Mouse (Mus musculus) stomach, postnatal 0 days (tissue): ENCODE data around the gene Mroh8. TPM values are rescaled to one million over a fixed set of nuclear protein-coding genes. Genes with fewer than 3 reads are reported as not detected.

Experiments used
- ATAC-seq: fragments of 200-750 bp; cut with Nextera tagmentation; 2 replicates; pipeline ENCODE4 v1.8.0; 2017; ENCODE audit not compliant: low FRiP score, low TSS enrichment
- DNase-seq: peaks from one replicate; pipeline ENCODE4 v3.0.0-alpha.2; 2016; ENCODE audit warnings: low spot score
- H3K27ac ChIP-seq: fragments of 300-500 bp; sonication (generic); replicated peaks from 2 replicates; pipeline ENCODE4 v1.5.1; 2014; ENCODE audit warnings: mild to moderate bottlenecking, control low read depth
- H3K27me3 ChIP-seq: fragments of 300-500 bp; sonication (generic); 2 replicates; pipeline ENCODE4 v1.6.1; 2014; ENCODE audit warnings: low read length; ENCODE audit not compliant: control insufficient read depth, insufficient read depth
- H3K36me3 ChIP-seq: fragments of 300-500 bp; sonication (generic); 2 replicates; pipeline ENCODE4 v1.6.1; 2014; ENCODE audit warnings: low read length, mixed read lengths; ENCODE audit not compliant: control insufficient read depth, insufficient read depth
- H3K4me1 ChIP-seq: fragments of 300-500 bp; sonication (generic); replicated peaks from 2 replicates; pipeline ENCODE4 v1.6.1; 2014; ENCODE audit warnings: antibody characterized with exemption; ENCODE audit not compliant: control insufficient read depth, insufficient read depth
- H3K4me2 ChIP-seq: fragments of 300-500 bp; sonication (generic); replicated peaks from 2 replicates; pipeline ENCODE4 v1.6.1; 2014; ENCODE audit warnings: low read depth, mild to moderate bottlenecking, control low read depth, moderate library complexity
- H3K4me3 ChIP-seq: fragments of 300-500 bp; sonication (generic); 2 replicates; pipeline ENCODE4 v1.5.1; 2014; ENCODE audit warnings: low read depth, low read length, control low read depth
- H3K9ac ChIP-seq: fragments of 300-500 bp; sonication (generic); 2 replicates; pipeline ENCODE4 v1.6.1; 2014; ENCODE audit warnings: mild to moderate bottlenecking, low read length, control low read depth, mixed read lengths
- H3K9me3 ChIP-seq: fragments of 300-500 bp; sonication (generic); 2 replicates; pipeline ENCODE4 v1.6.1; 2016; ENCODE audit warnings: low read length; ENCODE audit not compliant: control insufficient read depth
- CTCF ChIP-seq: IDR thresholded peaks from 2 replicates; pipeline ENCODE4 v1.5.1; 2016; ENCODE audit warnings: antibody characterized with exemption, low read depth, mild to moderate bottlenecking, moderate library complexity
- EP300 ChIP-seq: optimal IDR thresholded peaks from 2 replicates; pipeline ENCODE3; 2016; ENCODE audit warnings: antibody characterized with exemption
- WGBS: fragments of 180-500 bp; shearing (Covaris S2); extraction: QIAGEN DNeasy Blood & Tissue Kit; methylation state at CpG from one replicate; pipeline ENCODE4 v1.1.7; 2014; 5-methylcytosine and 5-hydroxymethylcytosine counted together
- polyA plus RNA-seq: library from polyadenylated mRNA; unstranded; fragments of >200 nt; fragmentation: Nextera tagmentation; extraction: Ambion mirVana; gene quantifications from 2 replicates; pipeline ENCODE4 v1.2.1, GENCODE M21; 2015

The Mroh8 gene
- polyA plus RNA-seq, 1 experiment from 2014 or later: 0.22 TPM

DNA sequence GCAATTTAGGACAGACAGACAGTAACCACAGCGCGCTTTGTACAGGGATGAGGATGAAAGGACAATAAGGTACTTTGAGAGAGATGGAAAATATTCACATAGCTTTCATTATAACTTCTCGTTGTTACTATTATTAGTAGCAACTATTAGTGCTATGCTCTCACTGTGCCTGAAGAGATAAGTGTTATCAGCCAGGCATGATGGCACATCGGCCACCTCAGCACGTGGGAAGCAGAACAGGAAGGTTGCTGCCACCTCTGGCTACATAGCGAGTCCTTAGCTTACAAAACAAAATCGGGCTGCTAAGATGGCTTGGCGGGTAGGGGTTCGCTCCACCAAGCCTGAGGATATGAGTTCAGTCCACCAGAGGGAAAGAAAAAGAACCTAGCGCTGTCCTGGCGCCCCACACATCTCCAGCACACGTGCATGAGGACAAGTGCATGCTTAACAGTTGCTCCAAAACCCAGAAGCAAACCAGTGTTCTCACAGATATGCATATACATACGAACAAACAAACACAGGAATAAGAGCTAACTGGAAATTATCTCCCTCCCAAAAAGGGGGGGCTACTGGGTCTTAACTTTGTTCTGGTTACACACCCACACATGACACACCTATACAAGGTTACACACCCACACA lies 94.2 kb downstream of the Mroh8 start:
- peaks cover 3% of the 10 kb centered on the region; the same call in 1 of the 2 replicates for H3K36me3 ChIP-seq
- DNase-seq: no peak
- 86% methylated on average over 13 of the region's 13 CpGs for whole genome bisulfite sequencing

DNA sequence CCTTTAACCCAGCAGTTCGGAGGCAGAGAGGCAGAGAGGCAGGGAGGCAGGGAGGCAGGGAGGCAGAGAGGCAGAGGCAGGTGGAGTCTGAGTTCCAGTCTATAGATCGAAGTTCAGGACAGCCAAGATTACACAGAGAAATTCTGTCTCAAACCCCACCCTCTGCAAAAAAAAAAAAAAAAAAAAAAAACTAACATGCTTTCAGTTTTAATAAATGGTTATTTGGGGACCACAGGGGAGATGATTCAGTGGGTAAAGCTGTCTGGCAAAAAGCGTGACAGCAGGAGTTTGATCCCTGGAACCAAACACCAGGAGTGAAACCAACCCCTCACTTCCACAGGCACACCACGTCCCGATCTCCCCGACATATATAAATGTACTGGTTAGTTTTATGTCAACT lies 101.2 kb downstream of the Mroh8 start:
- no peak for DNase-seq
- no peak overlapping the region for H3K4me2 ChIP-seq
- H3K9ac ChIP-seq: no peak overlapping the region
- H3K9me3 ChIP-seq: no peaks in the 10 kb centered on the region
- ATAC-seq: no peak
- H3K27ac ChIP-seq: no peak overlapping the region
- peaks cover 9% of the 10 kb centered on the region for H3K36me3 ChIP-seq
- no peaks in the 10 kb centered on the region for H3K4me1 ChIP-seq
- TF ChIP-seq CTCF (no peak), EP300 (no peak)
- H3K4me3 ChIP-seq: no peak overlapping the region
- H3K27me3 ChIP-seq: no peaks in the 10 kb centered on the region
- WGBS: 72% methylated on average over 6 of the region's 6 CpGs

More for the DNA sequence above, 94.2 kb downstream of the Mroh8 start:
- no peaks in the 10 kb centered on the region for H3K4me1 ChIP-seq
- TF ChIP-seq EP300 (no peak), CTCF (no peak)
- no peak overlapping the region for H3K9ac ChIP-seq
- no peak overlapping the region for H3K27ac ChIP-seq
- no peaks in the 10 kb centered on the region for H3K27me3 ChIP-seq
- ATAC-seq: no peak
- no peak overlapping the region for H3K4me2 ChIP-seq
- H3K4me3 ChIP-seq: no peak overlapping the region
- H3K9me3 ChIP-seq: no peaks in the 10 kb centered on the region

DNA sequence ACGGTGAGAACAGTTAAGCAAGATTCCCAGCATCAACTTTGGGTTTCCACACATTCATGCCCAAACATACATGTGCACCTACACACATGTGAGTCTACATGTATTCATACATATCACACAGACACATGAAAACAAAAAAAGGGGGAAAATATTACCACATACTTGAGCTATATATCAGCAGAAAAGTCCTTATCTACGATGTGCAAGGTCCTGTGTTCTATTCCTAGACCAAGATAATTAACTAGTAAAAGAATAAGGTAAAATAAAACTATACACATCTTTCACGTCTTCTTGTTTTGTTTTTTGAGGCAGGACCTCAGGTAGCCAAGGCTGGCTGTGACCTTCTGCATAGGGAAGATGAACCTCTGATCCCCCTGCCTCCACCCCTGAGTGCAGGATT lies 103.1 kb downstream of the Mroh8 start:
- no peak for ATAC-seq
- H3K36me3 ChIP-seq: peaks cover 11% of the 10 kb centered on the region

GRCm38 (mm10) chr2:157174416-157174815 lies 104.9 kb downstream of the Mroh8 start:
- DNase-seq (no peak), ATAC-seq (no peak)
- H3K4me3 ChIP-seq: no peak overlapping the region
- H3K4me1 ChIP-seq: no peaks in the 10 kb centered on the region
- peaks cover 11% of the 10 kb centered on the region for H3K36me3 ChIP-seq
- 66% methylated on average over 5 of the region's 5 CpGs for WGBS
- H3K4me2 ChIP-seq: no peak overlapping the region
- no peak overlapping the region for H3K9ac ChIP-seq
- H3K9me3 ChIP-seq: no peaks in the 10 kb centered on the region
- no peaks in the 10 kb centered on the region for H3K27me3 ChIP-seq
- TF ChIP-seq EP300: no peak
- peak; percentile 46 for TF ChIP-seq CTCF
- no peak overlapping the region for H3K27ac ChIP-seq

More for the DNA sequence above, 103.1 kb downstream of the Mroh8 start:
- no peaks in the 10 kb centered on the region for H3K27me3 ChIP-seq
- H3K27ac ChIP-seq: no peak overlapping the region
- no peak for DNase-seq
- 92% methylated on average over 3 of the region's 3 CpGs for WGBS
- no peaks in the 10 kb centered on the region for H3K9me3 ChIP-seq
- no peak for TF ChIP-seq CTCF
- no peak for TF ChIP-seq EP300
- H3K4me3 ChIP-seq: no peak overlapping the region
- no peaks in the 10 kb centered on the region for H3K4me1 ChIP-seq
- no peak overlapping the region for H3K9ac ChIP-seq
- no peak overlapping the region for H3K4me2 ChIP-seq

DNA sequence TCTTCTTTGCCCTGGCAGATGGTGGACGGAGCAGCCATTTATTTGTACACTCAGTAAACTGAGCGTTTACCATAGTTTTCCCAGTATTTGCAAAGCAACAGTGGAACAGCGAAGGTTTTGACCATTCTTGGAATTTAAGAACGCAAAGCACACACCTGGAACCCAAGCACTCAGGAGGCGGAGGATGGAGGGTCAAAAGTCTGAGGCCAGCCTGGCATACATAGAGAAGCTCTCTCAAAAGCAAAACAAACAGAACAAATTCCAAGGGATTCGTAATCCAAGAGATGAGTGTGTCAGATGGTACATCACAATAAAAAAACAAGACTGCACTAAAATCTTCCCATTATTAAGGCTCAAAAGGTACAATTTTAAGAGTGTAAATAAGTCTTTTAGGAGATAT lies 105.8 kb downstream of the Mroh8 start:
- Histone ChIP-seq H3K27me3 (no peaks in the 10 kb centered on the region), H3K9ac (no peak overlapping the region), H3K4me3 (no peak overlapping the region), H3K4me2 (no peak overlapping the region), H3K36me3 (peaks cover 11% of the 10 kb centered on the region), H3K27ac (no peak overlapping the region), H3K4me1 (no peaks in the 10 kb centered on the region), H3K9me3 (no peaks in the 10 kb centered on the region)
- TF ChIP-seq CTCF: no peak
- no peak for TF ChIP-seq EP300
- DNase-seq: no peak
- no peak for ATAC-seq
- WGBS: 79% methylated on average over 6 of the region's 6 CpGs

- Histone ChIP-seq H3K4me3 (no peak overlapping the region), H3K36me3 (peaks cover 11% of the 10 kb centered on the region), H3K27ac (no peak overlapping the region), H3K9ac (no peak overlapping the region), H3K4me1 (no peaks in the 10 kb centered on the region), H3K9me3 (no peaks in the 10 kb centered on the region), H3K27me3 (no peaks in the 10 kb centered on the region), H3K4me2 (no peak overlapping the region)
- DNase-seq (no peak), ATAC-seq (no peak)
- WGBS: 94% methylated on average over 6 of the region's 6 CpGs
- TF ChIP-seq EP300 (no peak), CTCF (no peak)
Measured at GRCm38 (mm10) chr2:157172984-157173383, 106.4 kb downstream of the Mroh8 start.
